Mouse (Mus musculus) liver, embryonic 14.5 days (tissue): ENCODE measurements around the gene Osbp2.

Experiments used
- CTCF ChIP-seq: IDR thresholded peaks from 2 replicates; pipeline ENCODE4 v1.5.1; 2016; ENCODE audit warnings: antibody characterized with exemption, low read depth, control low read depth
- EP300 ChIP-seq: IDR thresholded peaks from 2 replicates; pipeline ENCODE4 v1.6.1; 2016; ENCODE audit warnings: antibody characterized with exemption, low read depth

GRCm38 (mm10) chr11:3853481-3854034, 10.1 kb downstream of the Osbp2 start:
- no peak for TF ChIP-seq CTCF
- no peak for TF ChIP-seq EP300
